Mouse (Mus musculus) megakaryocyte-erythroid progenitor cell, adult 5-6 weeks (primary cell): ENCODE results near the gene Stat1. TPM values are rescaled to one million over a fixed set of nuclear protein-coding genes. Genes with fewer than 3 reads are reported as not detected.
A peak's percentile ranks its signal among the peaks of the same experiment; 100 is the strongest.

Source experiments
- ATAC-seq: replicated peaks from 2 replicates; pipeline ENCODE4 v1.8.0; 2016; ENCODE audit warnings: mild to moderate bottlenecking, inconsistent platforms; ENCODE audit not compliant: severe bottlenecking, poor library complexity, low FRiP score, low TSS enrichment
- total RNA-seq, 2 experiments: library from RNA; stranded (forward) in 1 of 2; stranded (reverse) in 1 of 2; fragments of 200-1000, 215-1000 nt in 1 of 2; fragments of >200 nt in 1 of 2; fragmentation: Nextera tagmentation in 1 of 2; gene quantifications; 2 replicates each; pipeline ENCODE4 v1.2.3; 2014 to 2017

Gene Stat1
- total RNA-seq, 2 experiments from 2014 or later, result 45.6 to 47.4 TPM

DNA sequence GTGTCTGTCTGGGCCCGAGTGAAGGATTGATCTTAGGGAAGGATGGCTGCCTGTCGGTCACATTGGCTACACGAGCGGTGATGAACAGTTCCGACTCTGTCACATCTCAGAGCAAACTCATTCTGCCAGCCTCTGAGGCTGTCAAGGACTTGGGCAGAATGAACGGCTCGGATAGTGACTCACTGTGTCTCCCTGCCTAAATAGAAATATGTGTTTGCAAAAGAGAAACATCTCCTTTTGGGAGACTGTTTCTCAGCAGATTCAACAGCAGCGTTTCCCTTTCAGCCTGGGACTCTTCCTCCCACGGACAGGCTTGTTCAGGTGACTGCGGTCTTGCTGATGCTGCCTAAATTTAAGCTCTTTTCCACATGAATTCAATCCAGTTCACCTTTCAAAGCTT lies 37.1 kb downstream of the Stat1 start:
- no peak for ATAC-seq

DNA sequence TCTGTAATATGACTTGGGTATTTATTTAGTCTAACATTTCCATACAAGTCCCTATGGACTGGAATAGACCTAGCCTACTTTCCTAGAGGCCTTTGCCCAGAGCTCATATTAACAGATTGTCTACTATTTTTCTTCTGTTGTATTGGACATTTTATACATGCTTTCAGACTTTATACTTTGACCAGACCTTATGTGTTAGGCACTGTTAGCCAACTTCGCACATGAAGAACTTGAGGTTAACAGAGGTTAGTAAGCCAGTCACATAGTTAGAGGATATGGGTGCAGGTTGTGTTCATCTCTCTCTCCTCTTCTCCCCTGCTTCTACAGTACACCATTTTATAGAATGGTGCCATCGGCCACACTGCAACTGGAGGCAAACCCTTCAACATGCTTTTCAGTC lies 38.8 kb downstream of the Stat1 start:
- ATAC-seq, result no peak

DNA sequence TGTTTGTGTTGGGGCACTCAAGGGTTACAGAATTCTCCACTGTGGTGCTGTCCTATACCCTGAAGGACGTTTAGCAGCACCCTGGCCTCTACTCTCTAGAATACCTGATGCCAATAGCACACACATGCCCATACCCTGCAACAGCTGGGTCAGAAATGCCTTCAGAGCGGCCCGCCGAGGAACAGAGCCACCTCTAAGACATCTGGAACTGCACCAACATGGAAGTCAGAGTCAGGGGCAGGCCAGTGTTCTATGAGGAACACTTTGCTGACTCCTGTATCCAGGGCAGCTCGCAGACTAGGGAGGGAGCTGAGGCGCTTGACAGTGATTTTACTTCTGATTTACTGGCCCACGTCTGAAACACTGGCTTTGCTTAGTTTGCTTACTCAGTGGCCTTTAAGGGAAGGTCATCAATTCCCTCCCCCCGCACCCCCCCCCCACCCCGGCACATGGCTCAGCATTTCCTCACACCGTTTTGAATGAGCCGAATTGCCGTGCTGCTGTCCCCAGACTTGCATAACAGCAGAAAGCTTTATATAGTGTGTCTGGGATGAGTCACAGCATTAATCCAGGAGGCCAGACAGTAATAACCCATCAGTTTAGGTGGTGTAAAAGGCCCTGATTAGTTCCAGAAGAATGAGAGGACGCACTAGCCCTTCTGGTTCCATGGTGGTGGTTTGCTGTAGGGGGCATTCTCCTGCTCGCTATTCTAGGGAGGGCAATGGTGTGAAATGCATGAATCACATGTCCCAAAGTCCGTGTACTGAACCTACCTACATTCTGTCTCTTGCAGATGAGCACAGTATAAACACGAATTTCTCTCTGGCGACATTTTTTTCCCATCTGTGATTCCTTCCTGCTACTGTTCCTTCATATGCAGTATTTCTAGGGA lies 39.5 kb downstream of the Stat1 start:
- ATAC-seq, result no peak

DNA sequence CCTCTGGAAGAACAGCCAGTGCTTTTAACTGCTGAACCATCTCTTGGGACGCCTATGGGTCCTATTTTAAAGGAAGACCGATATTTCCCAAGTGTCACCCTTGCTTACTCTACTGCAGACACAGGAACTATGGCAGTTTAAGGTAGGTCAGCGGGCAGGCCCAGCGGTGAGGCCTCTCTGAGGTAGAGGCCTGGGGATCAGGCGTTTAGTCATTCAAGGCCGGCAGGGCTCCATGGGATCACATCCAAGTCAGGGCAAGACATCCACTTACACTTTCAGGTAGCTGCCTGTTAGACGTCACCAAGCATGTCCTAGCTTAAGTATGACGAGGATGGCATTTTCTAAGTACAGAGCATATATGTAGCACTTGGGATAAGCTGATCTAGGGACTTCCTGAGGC lies 41.9 kb downstream of the Stat1 start:
- no peak for ATAC-seq

DNA sequence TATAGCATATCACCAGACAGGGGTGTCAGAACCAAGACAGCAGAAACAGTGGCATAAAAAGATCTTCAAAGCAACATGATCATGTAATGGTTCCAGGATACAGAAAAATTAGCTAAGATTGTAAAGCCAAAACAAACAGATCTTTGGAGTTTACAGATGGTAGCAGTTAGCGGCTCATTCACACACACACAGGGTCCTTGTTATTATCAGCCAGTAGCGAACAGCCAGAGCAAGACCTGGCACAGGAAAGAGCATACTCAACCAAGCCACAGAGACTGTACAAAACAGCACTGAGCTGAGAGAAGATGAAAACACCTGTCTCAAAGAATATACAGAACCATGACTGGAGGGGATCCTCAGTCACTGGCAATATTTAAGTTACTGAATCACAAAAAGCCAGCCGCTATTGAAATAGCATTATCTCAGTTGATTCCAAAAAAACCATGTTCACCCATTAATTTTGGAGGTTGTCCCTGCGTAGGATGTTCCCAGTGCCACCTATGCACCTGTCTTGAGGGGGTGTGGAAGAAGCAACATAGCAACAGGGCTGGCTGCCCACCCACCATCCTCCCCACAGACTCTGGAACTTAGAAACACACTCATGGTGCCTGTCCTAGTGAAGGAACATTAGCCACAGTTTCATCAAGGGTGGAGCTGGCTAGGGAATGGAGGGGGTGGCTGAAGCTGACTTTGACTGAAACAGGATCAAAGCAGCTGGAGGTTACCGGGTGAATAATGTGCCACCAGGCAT lies 44.6 kb downstream of the Stat1 start:
- no peak for ATAC-seq

DNA sequence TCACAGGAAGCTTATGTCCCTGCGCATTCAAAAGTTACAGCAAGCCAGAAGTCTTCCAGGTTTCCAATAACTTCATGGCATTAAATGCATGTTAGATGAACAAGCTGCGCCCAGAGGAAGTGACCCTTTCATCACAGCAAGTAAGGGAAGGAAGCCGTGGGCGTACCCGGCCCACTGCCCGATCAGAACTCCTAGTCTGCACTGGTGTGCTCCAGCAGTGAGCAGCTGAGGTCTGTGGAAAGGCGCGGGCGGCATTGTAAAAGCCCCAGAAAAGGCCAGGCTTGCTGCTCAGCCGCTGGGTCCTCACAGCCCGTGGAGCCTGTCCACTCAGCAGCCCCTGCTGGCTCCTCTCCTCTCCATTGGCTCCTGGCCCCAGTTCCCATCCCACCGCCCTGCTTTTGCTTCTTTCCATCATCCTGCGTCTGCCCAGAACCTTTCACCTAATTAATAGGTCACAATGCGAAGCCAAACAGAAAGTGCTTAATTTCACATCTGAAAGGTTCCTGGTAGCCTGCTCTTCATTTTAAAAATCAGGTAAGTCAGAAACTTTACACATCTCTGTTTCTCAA lies 47.5 kb downstream of the Stat1 start:
- no peak for ATAC-seq

DNA sequence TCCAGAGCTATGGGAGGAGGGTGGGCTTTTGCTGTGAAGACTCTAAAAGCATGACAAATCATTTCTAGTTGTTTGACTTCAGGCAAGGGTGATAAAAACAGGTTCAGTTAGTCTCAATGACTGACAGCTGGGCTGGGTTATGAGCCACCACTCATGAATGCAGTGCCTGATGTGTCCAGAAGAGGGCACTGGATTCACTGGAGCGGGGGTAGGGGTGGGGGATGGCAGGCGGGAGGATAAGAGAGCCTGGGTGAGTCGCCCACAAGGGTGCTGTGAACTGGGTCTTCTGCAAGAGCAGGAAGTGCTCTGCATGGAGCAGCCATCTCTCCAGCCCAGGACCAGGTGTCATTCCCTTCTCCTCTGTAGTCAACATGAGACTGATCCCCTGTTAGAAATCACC lies 50.8 kb downstream of the Stat1 start:
- ATAC-seq, result peak; percentile 79

DNA sequence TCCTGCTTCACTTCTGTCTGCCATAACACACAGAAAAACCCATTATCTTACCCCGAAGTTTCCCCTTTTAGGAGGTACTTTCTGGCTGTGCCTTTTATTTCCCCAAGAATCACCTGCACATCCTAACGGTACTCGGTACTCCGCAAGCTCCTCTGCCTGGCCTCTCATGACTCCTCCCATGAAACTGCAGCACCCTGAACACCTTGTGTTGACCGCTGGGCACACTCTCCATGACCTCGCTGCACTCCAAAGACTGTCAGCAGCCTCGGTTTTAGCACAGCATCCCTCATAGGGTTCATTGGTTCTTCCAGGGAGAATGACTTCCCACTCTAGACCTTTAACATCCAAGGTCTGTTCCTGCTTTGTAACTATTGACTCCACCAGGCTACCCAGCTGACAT lies 51.5 kb downstream of the Stat1 start:
- ATAC-seq, result no peak

DNA sequence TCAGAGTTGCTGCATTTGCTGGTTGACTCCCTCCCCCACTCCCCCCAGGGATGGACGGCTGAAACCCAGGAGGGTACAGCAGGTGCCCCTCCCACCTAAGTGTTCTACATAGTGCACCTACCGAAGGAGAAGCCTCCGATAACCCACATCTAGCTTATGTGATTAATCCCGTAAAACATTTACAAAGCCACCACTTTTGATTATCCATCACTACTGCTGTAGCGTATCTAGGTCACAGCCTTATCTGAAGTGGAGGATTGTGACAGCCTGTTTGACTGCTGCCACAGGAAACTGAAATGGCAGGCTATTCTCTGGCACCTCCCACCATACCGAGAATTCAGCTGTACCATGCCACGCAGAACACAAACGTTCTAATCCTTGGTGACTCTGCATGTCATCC lies 52.0 kb downstream of the Stat1 start:
- ATAC-seq, result peak; percentile 72

DNA sequence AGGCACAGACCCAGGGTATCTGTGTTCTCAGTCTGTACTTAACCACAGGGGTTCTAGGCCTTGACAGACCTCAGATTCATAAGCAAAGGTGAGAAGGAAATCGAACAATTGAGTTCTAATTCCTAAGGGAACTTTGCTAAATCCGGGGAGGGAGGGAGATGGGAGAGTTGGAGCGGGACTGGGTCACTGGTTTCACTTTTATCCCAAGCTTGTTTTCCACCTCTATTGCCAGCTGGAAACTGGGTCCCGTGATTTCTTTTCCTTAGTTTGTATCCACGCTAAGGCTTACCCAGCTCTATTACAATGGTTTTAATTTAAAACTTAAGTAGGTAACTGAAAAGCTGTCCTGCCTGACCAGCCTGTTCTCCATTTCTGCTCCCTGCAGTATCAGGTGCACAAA lies 56.1 kb downstream of the Stat1 start:
- no peak for ATAC-seq

DNA sequence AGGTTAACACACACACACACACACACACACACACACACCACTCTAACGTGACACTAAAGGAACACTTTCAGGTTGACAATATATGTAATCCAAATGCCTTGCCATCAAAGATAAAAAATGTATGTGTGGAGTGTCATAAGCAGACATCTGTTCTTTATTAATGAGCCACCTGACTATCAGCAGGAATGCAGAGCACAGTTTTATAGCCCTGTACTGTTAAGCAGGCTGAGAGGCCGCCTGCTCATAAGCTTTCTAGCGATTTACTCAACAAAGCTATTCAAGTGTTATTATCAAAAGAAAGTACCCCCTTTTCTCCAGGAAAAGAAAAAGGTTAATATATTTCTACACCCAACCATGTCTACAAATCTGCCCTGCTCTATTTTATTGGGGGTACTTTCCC lies 56.7 kb downstream of the Stat1 start:
- no peak for ATAC-seq

DNA sequence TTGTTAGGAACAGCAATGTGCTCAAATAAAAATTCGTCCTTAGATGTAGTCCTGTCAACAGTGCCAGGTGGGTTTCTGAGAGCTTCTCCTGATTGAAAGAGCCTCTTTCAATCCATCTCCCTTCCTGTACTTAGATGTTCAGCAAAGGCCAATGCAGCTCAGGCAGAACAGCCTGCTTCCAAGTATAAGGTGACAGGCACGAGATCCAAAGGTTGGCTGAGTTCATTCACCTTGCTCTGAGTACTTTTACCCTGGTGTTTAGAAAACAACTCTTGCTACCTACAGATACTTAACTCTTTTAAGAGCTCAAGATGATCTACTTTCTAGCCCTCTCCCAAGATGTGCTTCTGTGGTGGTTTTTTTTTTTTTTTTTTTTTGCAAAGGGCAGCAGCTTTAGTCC lies 57.8 kb downstream of the Stat1 start:
- no peak for ATAC-seq

DNA sequence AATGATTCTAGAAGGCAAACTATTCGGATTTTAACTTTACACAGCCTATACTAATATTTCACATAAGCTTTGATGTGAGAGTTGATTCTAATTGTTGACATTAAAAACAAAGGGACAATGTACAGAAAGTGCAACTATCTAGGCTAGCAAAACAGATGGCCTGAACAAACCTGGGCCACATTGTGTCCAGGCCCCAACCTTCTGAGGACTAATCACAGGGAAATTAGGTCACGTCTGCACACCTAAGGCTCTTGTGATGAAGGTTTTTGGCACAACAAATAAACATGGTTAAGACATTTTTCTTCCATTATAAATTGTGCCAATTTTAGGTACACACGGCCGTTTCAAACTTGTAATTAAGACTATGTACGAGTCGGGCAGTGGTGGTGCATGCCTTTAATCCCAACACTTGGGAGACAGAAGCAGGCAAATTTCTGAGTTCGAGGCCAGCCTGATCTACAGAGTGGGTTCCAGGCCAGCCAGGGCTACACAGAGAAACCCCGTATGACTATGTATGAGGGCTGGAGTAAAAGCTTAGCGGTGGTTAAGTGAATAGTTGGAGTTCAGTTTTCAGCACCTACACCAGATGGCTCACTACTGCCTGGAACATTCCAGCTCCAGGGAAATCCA lies 60.8 kb downstream of the Stat1 start:
- no peak for ATAC-seq

DNA sequence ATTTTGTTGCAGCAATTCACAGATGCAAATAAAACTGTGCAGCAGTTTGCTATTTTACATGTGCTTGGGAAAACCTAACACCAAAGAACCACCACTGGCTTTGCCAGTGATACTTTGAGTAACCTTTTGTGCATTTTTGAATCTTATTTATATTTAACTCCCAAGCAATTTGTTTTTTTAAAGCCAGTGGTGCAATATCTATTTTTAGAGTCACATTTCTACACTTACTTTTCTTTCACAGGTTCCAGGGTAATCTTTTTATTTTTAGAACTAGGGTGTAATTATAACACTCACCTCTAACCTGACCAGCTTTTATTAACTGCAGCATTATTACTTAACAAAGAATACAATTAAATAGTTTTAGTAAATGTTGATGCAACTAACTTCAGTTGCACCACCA lies 62.8 kb downstream of the Stat1 start:
- ATAC-seq, result no peak

DNA sequence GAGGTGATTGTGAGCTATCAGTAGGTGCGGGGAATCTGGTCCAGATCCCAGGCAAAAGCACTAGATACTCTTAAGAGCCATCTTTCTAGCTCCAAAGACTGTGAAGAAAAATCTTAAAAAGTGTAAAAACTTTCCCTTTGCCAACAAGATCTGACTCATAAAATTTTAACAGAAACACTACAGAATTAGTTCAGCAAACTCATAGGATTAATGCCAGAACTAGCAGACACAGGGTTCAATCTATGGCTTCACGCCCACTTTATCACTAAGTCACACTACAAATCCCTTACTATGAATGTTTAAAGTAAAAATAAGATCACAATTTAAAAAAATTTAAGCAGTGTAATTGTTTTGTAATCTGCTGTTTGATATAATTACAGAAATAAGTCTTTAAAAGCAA lies 63.8 kb downstream of the Stat1 start:
- no peak for ATAC-seq

Other genes starting within 250 kb of the Stat1 start
- not detected in 2 replicates for gene Myo1b, start 203.4 kb upstream of the Stat1 start, total RNA-seq (2014; fragmentation: Nextera tagmentation)
- not detected in 2 replicates for gene Myo1b, start 203.4 kb upstream of the Stat1 start, total RNA-seq (2017)
- 9.1 and 12.6 TPM in 2 replicates for gene Stat4, start 132.3 kb upstream of the Stat1 start, total RNA-seq (2014; fragmentation: Nextera tagmentation)
- gene Stat4, start 132.3 kb upstream of the Stat1 start, total RNA-seq (2017), result 5.1 and 9.6 TPM in 2 replicates
- 167 and 184 TPM in 2 replicates for gene Gls, start 113.8 kb downstream of the Stat1 start, total RNA-seq (2014; fragmentation: Nextera tagmentation)
- 201 and 253 TPM in 2 replicates for gene Gls, start 113.8 kb downstream of the Stat1 start, total RNA-seq (2017)